Mouse (Mus musculus) liver, adult 2 months (tissue): ENCODE results near the gene Ccdc162. TPM values are rescaled to one million over a fixed set of nuclear protein-coding genes. Genes with fewer than 3 reads are reported as not detected.

Experiments used
- DNase-seq: peaks from one replicate; pipeline ENCODE4 v3.0.0-alpha.2; 2011; ENCODE audit warnings: low read depth, low spot score; ENCODE audit errors: extremely low read depth
- H3K27ac ChIP-seq: fragments of 200-500 bp; replicated peaks from 2 replicates; pipeline ENCODE4 v1.5.1; 2012; ENCODE audit warnings: low read depth, mild to moderate bottlenecking, control low read depth, inconsistent platforms, low read length; ENCODE audit not compliant: insufficient read depth
- H3K27me3 ChIP-seq: fragments of 200-500 bp; 2 replicates; pipeline ENCODE4 v1.6.1; 2012; ENCODE audit warnings: mild to moderate bottlenecking, moderate library complexity, low read length, inconsistent platforms; ENCODE audit not compliant: control insufficient read depth, insufficient read depth
- H3K36me3 ChIP-seq: fragments of 200-500 bp; 2 replicates; pipeline ENCODE4 v1.6.1; 2012; ENCODE audit warnings: low read length, inconsistent platforms; ENCODE audit not compliant: control insufficient read depth, insufficient read depth
- H3K4me1 ChIP-seq: fragments of 200-500 bp; 2 replicates; pipeline ENCODE4 v1.6.1; 2011; ENCODE audit warnings: low read length; ENCODE audit not compliant: control insufficient read depth, insufficient read depth
- H3K4me3 ChIP-seq: fragments of 200-500 bp; 2 replicates; pipeline ENCODE4 v1.5.1; 2011; ENCODE audit warnings: low read depth, mild to moderate bottlenecking, control low read depth, low read length, moderate library complexity; ENCODE audit not compliant: insufficient read depth
- H3K79me2 ChIP-seq: fragments of 200-500 bp; 2 replicates; pipeline ENCODE4 v1.6.1; 2012; ENCODE audit warnings: inconsistent platforms, mild to moderate bottlenecking, low read length, moderate library complexity; ENCODE audit not compliant: control insufficient read depth, insufficient read depth
- H3K9ac ChIP-seq: fragments of 200-500 bp; 2 replicates; pipeline ENCODE4 v1.6.1; 2012; ENCODE audit warnings: low read depth, mild to moderate bottlenecking, control low read depth, inconsistent platforms, low read length
- CTCF ChIP-seq: fragments of 200-500 bp; IDR thresholded peaks from 2 replicates; pipeline ENCODE4 v1.5.1; 2011; ENCODE audit warnings: low read depth, low read length, control low read depth
- POLR2A ChIP-seq: fragments of 200-500 bp; IDR thresholded peaks from 2 replicates; pipeline ENCODE4 v1.6.1; 2011; ENCODE audit warnings: low read length, control low read depth; ENCODE audit not compliant: insufficient read depth; ENCODE audit errors: extremely low read depth
- WGBS: fragments of 180-500 bp; shearing (Covaris S2); methylation state at CpG from one replicate; pipeline ENCODE4 v1.1.7; 2018; 5-methylcytosine and 5-hydroxymethylcytosine counted together
- polyA plus RNA-seq: library from polyadenylated mRNA; depleted of rRNA; stranded (reverse); fragments of >200 nt; gene quantifications from 2 replicates; pipeline ENCODE4 v1.2.3, GENCODE M21; 2012
- total RNA-seq: library from RNA; depleted of rRNA; stranded (reverse); fragments of >200 nt; gene quantifications from 2 replicates; pipeline ENCODE4 v1.2.3, GENCODE M21; 2014

Gene Ccdc162
- total and polyA plus RNA-seq, 2 experiments: 6.0 to 10.3 TPM

- no peak for DNase-seq
- H3K27ac ChIP-seq: no peak overlapping the region
- WGBS: 74% methylated on average over 4 of the region's 4 CpGs
- H3K4me3 ChIP-seq: no peak overlapping the region
- no peaks in the 10 kb centered on the region for H3K36me3 ChIP-seq
- no peaks in the 10 kb centered on the region for H3K79me2 ChIP-seq
- H3K4me1 ChIP-seq: no peaks in the 10 kb centered on the region
- no peaks in the 10 kb centered on the region for H3K27me3 ChIP-seq
- H3K9ac ChIP-seq: no peak overlapping the region
- no peak for TF ChIP-seq CTCF
- TF ChIP-seq POLR2A: no peak
Observed at GRCm38 (mm10) chr10:41690978-41691377, 25.5 kb downstream of the Ccdc162 start.

DNA sequence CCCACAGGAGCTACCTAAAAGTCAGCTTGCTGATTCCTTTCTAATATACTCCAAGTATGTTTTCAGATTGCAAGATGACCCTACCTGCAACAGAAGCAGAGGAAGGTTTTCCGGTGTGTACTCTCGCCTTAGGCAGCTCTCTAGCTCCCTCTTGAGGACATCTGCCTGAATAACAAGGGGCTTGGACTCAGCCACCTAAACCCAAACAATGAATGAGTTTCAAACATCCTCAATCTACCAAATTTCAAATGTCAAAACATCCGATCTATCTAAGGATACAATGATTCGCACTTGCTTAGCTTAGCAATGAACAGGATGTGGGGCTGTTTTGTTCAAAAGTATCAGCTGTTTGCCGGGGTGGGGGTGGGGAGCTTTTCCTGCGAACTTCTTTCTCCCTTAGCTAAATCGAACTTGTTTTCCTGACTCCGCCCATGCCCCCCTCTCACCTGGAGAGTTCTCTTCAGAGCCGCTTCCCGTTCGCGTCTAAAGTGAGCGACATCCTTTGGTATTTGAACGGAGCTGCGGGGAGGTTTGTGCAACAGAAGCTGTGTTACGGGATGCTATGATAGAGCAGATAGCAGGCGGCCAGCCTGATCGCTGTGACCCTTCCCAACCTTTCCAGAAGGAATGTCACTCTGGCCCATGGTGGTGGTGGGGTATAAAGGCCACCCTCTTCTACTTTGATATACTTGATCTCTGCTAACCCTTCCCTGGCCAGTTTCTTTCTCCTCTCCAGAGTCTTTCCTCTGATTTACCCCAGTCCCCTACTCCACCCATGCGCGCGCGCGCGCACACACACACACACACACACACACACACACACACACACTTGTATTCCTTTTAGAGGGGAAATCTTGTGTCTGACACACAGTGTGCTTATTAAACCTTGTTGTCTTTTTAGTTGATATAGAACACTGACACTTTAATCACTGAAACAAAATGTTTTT lies 26.2 kb downstream of the Ccdc162 start:
- DNase-seq: peak; percentile 56
- TF ChIP-seq CTCF (peak; percentile 72), POLR2A (no peak)
- H3K9ac ChIP-seq: no peak overlapping the region
- 21% methylated on average over 24 of the region's 24 CpGs for WGBS
- no peak overlapping the region for H3K27ac ChIP-seq
- no peaks in the 10 kb centered on the region for H3K79me2 ChIP-seq
- H3K27me3 ChIP-seq: no peaks in the 10 kb centered on the region
- no peaks in the 10 kb centered on the region for H3K4me1 ChIP-seq
- no peaks in the 10 kb centered on the region for H3K36me3 ChIP-seq
- H3K4me3 ChIP-seq: peak overlapping the region; percentile 42; the same call in 1 of the 2 replicates

- Histone ChIP-seq H3K27me3 (no peaks in the 10 kb centered on the region), H3K4me3 (no peak overlapping the region), H3K27ac (no peak overlapping the region), H3K4me1 (peaks cover 1% of the 10 kb centered on the region), H3K9ac (0 out of 2 replicates have a peak overlapping the region, but pooled peaks have one; percentile 19), H3K79me2 (no peaks in the 10 kb centered on the region), H3K36me3 (no peaks in the 10 kb centered on the region)
- TF ChIP-seq CTCF: no peak; the same call in 1 of the 2 replicates
- TF ChIP-seq POLR2A: no peak
- 20% methylated on average over 21 of the region's 21 CpGs for WGBS
- peak; percentile 33 for DNase-seq
Observed at GRCm38 (mm10) chr10:41684548-41684996, 31.9 kb downstream of the Ccdc162 start.

DNA sequence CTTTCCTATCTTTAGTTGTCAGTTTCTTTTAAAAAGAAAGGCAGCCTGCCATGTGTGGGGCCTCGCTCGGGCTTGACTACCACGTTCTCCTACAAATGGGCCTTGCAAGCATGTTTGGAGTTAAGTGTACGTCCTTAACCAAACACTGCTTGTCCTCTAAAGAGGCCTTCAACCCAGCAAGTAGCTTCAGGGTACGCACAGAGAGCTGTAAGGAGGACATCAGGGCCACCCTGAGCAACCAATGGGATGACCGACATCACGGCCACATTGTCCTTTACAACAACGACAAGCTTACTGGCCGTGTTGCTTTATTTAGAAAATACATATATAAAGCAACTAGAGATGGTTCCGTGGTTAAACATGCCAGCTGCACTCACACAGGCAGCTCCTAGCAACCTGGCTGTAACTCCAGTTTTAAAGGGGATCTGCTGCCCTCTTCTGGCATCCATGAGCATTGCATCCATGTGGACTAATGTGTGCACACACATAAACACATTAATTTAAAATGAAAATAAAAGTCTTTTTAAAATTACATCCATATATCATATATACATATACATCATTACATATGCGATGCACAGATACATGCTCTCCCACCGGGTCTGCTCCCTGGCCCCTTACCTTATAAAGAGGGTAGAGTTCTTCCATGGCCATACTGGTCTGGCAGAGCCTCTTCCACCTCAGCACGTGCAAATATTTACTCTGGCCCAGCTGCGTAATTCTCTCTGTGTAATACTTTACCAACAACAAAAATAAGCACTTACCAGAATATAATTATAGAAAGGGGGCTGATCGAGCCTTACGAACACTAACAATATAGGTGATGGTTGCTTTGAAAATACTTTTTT lies 33.7 kb downstream of the Ccdc162 start:
- no peak overlapping the region for H3K27ac ChIP-seq
- H3K36me3 ChIP-seq: no peaks in the 10 kb centered on the region
- DNase-seq: peak; percentile 73
- no peak overlapping the region for H3K9ac ChIP-seq
- WGBS: 34% methylated on average over 16 of the region's 16 CpGs
- H3K79me2 ChIP-seq: no peaks in the 10 kb centered on the region
- H3K4me1 ChIP-seq: peaks cover 1% of the 10 kb centered on the region
- no peaks in the 10 kb centered on the region for H3K27me3 ChIP-seq
- no peak overlapping the region for H3K4me3 ChIP-seq
- TF ChIP-seq CTCF (peak; percentile 72), POLR2A (no peak)

- no peaks in the 10 kb centered on the region for H3K36me3 ChIP-seq
- H3K9ac ChIP-seq: no peak overlapping the region
- H3K79me2 ChIP-seq: no peaks in the 10 kb centered on the region
- H3K4me1 ChIP-seq: peaks cover 7% of the 10 kb centered on the region
- H3K4me3 ChIP-seq: no peak overlapping the region
- TF ChIP-seq CTCF (peak; percentile 84), POLR2A (no peak)
- DNase-seq: peak; percentile 44
- H3K27me3 ChIP-seq: no peaks in the 10 kb centered on the region
- 41% methylated on average over 18 of the region's 18 CpGs for WGBS
- H3K27ac ChIP-seq: no peak overlapping the region
Observed at GRCm38 (mm10) chr10:41678746-41679360, 37.6 kb downstream of the Ccdc162 start.
